Mouse (Mus musculus): ENCODE data around the gene Tnip2. TPM values are rescaled to one million over a fixed set of nuclear protein-coding genes. Genes with fewer than 3 reads are reported as not detected.

The Tnip2 gene
- 10 to 100 TPM; 11.4 to 12.5 TPM for total RNA-seq (2021)

DNA sequence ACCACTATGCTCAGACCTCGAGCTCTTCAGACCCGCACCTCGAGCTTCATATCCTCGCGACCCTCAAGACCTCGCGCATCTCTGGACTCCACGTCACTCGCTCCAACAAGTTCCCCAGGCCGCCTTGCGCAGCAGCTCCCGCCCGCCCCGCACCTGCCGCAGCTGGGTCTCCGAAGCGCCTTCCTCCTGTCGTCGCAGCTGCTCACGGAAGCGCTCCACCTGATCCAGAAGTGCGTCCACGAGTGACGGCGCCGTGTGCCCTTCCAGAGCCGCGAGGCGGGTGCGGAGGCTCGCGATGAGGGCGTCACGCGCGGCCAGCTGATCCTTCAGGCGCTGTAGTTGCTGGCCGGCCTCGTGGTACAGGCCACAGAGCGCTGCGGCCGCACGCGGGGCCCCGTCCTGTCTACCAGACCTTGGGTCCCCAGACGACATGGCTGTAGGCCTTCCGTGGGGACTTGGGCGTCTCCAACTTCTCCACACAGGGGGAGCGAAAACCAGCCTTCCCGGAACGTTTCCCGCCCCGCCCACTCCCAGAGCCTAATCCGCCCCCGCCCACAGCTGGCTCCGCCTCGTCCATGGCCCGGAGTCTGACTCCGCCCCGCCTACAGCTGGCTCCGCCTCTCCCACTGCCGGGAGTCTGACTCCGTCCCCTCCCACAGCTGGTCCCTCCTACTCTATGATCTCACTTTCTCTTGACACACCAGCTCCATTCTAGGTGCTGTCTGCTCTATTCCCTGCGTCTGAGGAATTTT lies at the start of gene Tnip2:
TSS of gene Tnip2 (minus strand) at position 526 of the 752 bp plus-strand sequence.
- DNase-seq: peak; percentile 92
- intact Hi-C loops (cut with DNase I): no loop called here

DNA sequence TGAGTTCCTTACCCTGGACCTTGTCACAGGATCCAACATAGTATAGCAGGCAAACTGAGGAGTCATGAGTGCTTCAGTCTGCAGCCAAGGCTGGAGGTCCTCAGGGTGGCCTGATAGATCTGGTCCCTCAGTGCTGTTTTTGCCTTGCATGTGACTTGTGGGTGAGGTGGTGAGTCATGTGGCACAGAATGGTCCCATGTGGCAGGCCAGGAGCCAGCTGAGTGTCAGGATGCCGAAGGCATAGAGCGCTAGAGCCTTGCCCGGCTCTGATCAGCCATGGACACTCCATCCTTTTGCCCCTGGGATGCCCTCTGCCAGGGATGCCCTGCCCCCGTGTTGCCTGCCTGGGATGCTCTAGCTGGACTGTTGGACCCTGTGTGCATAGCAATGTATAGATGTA lies 38.0 kb upstream of the Tnip2 start:
- DNase-seq: no peak
- intact Hi-C loops (cut with DNase I): no loop called here

DNA sequence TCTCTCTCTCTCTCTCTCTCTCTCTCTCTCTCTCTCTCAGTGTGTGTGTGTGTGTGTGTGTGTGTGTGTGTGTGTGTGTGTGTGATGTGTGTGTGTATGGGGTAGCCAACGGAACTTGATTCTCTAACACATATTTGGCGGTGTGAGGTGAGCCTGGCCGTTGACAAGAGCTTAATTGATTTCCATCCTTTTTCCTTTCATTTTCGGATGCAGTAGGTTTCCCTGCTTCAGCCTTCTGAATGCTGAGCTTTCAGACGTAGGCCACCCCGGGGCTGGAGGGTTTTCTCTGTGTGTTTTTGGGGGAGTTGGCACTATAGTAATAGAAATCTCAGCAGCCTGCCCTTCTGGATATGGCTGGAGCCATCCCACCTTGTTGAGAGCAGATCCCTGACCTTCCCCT lies 36.5 kb upstream of the Tnip2 start:
- DNase-seq: no peak
- intact Hi-C loops (cut with DNase I): no loop called here

DNA sequence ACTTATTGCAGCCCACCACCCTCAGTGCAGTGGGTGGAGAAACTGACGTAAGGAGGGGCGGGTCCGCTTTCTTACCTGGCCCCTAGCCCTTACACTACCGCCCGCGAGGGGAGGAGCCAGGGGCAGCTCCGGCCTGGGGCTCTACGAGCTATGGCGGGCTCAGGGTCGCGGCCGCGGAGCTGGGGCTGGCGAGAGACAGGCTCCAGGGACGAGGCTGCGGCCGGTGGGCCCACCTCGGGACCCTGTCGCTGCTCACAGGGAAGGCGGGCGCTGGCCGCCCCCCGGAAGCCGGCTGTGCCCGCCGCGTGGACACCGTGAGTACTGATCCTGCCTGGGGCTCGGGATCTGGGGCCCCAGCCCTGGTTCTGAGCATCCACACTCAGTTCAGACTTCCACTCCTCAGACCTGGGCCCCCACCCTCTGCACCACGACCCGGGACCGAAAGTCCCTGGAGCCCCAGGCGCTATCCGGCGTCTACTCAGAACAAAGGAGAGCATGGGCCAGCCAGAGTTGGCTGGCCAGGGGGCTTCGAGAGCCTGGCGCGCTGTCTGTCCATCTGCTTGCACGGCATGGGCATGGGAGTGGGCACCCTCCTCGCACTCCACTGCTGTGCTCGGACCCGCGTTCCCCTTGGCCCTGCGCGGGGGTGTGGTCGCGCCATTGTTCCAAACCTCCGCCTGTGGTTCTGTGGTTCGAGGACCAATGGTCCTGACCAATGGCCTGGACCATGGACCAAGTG lies 35.9 kb upstream of the Tnip2 start:
- peak; percentile 72 for DNase-seq
- intact Hi-C loops (cut with DNase I): no loop called here

DNA sequence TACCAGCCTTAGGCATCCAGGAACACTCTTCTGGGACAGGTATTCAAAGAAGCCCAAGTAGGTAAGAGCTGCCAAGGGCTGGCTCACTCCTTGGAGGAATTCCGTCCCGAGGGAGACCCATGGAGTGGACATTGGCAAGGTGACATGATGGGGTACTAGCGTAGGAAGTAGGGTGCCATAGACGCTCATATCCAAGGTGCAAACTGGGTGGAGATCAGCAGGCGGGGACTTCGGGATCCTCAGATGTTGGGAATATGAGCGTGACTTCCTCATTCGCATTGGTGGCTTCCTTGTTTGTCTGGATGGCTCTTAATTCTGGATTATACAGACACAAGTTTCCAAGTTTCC lies 35.3 kb upstream of the Tnip2 start:
- intact Hi-C loops (cut with DNase I): no loop called here
- DNase-seq: no peak

- intact Hi-C loops (cut with DNase I): no loop called here
- no peak for DNase-seq
Observed at GRCm38 (mm10) chr5:34547410-34547809, 33.6 kb upstream of the Tnip2 start.

DNA sequence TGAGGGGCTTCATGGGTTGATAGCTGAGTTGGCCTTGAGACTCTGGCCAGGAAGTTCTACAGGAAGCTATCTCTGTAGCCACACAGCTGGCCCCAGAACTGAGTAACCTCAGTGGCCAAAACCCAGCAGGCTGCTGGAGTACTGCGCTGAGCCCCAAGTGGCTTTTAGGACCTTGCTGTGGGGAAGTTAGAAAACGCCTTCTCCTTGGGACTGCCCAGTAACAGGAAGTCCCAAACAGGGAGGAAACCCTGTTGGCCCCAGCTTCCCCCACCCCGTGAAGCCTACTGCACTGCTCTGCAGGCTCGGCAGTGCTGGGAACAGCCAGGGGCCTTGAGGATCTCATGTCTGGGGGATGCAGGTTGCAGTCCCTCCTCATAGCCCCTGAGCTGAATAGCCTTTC lies 29.3 kb upstream of the Tnip2 start:
- intact Hi-C loops (cut with DNase I): no loop called here
- no peak for DNase-seq

DNA sequence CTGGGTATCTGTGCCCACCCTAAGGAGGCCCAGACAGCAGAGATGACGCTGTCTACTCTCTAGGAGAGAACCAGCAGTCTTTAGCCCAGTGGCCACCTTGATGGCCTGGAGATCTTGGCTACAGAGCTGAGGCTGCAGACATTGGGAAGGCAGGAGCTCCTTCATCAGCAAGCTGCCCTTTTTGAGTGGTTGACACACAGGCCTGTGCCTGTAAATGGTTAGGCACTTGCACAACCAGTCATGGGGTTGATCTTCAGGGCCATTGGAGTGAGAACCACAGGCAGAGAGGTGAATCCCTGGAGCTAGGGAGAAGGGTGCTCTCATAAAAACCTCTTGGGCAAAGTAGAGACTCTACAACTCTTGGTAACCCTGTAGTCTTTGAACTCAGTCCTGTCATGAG lies 28.4 kb upstream of the Tnip2 start:
- intact Hi-C loops (cut with DNase I): no loop called here
- no peak for DNase-seq

DNA sequence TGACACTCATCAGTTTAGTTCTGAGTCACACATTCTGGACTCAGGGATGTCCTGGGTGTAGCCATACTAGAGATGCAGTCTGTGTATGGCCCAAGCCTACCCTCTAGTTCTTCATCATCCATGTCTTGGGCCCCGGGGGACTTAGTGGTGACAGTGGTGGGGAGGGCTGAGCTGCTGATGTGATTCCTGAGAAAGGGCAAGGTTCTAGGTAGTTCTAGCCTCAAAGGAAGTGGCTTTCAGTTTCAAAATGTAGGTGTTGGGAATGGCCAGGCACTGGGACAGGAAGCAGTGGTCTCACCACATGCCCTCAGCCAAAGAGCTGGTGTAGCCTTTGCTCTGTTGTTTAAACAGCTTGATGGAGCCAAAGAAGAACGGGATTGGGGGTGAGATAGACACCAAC lies 25.3 kb upstream of the Tnip2 start:
- intact Hi-C loops (cut with DNase I): no loop called here
- no peak for DNase-seq

- intact Hi-C loops (cut with DNase I): no loop called here
- DNase-seq: peak; percentile 25
Observed at GRCm38 (mm10) chr5:34538527-34538926, 24.7 kb upstream of the Tnip2 start.

DNA sequence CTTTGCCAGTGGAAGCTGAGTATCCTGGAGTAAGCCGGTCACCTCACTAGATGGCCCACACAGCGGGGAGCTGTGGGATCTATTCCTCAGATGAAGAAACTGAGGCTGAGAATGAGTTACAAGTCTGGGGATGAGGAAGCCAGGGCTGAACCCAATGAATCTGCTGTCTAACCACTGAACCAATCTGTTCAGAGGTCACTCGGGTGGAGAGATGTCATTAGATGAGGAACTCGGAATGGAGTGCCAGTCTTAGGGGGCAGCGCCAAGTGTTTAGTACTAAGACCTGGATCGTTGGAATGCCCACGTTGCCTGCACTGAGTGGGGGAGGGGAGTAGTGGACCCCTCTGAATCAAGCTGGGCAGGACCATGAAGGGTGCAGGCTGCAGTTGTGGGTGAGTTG lies 24.3 kb upstream of the Tnip2 start:
- intact Hi-C loops (cut with DNase I): no loop called here

GRCm38 (mm10) chr5:34535831-34536230 lies 22.0 kb upstream of the Tnip2 start:
- intact Hi-C loops (cut with DNase I): no loop called here
- no peak for DNase-seq

More for the DNA sequence above, 24.3 kb upstream of the Tnip2 start:
- no peak for DNase-seq

- DNase-seq: peak; percentile 55
- intact Hi-C loops (cut with DNase I): no loop called here
Observed at GRCm38 (mm10) chr5:34534776-34535581, 21.2 kb upstream of the Tnip2 start.

DNA sequence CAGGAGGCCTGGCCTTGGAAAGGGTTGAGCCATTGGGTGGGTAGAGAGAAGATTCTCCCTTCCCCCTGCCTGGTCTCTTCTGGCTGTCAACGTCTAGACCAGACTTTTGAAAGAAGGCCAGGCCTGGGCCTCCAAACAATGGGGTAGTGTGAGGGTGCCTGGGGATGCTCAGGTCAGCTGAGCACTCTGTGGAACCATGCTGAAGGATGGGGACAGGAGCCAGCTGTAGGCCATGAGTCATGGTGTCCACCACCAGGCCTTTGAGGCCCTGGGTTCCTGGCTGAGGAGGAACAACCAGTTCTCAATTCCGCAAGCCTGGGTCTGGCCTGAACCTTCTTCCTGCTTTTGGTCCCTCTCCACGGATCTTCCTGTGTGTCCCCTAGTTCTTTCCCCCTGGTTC lies 20.0 kb upstream of the Tnip2 start:
- intact Hi-C loops (cut with DNase I): no loop called here
- DNase-seq: no peak

DNA sequence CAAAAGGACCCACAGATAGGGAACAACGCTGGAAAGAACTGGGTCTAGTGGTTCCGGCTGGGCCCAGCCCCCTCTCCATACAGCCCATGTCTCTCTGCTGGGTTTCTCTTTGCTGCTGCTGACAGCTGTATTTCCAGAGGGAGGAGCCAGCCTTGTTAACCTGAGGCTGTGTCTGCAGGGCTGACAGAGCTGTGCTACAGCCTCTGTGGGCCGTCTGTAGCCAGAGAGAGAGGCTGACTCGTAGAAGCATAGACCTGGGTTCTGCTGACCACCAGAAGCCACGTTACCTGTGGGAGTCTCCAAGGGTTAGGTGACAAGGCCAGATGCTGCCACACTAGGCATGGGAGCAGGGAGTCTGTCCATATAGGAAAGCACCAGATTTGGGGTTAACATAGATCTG lies 19.3 kb upstream of the Tnip2 start:
- intact Hi-C loops (cut with DNase I): no loop called here

DNA sequence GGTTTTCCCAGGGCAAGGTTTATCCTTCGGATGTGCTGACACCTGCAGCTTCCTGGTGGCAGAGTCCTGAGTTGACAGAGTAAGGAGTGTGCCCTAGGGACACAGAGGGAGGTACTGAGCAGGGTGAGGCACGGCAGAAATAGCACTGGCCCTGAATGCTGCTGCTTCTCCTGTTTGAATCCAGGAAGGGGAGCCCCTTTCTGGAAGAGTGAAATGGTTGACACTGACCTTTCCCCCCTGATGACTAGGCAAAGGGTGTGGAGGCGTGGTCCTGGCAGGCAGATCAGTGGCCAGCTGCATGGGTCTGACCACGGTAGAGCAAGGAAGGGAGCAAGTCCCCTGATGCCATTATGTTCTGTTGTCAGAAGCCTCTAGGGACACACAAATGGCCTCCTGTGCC lies 16.9 kb upstream of the Tnip2 start:
- no peak for DNase-seq
- intact Hi-C loops (cut with DNase I): no loop called here

More for the DNA sequence above, 19.3 kb upstream of the Tnip2 start:
- DNase-seq: no peak

DNA sequence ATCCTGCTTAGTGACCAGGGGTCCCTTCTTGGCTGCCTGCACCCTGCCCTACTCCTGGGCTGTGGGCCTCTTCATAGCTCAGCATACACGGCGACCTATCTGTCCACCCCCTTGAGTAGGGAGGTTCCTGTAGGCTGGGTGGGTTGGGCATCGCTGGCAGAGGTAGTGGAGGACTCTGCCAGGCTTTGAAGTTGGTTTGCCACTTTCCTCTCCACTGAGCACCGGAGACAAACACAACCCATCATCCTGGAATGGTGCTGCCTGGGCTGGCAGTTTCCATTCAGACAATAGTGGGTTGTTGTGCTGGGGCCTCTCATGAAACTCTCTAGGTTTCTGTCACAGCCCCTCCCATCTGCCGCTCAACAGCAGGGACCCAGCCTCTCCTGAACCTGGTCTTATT lies 16.3 kb upstream of the Tnip2 start:
- no peak for DNase-seq
- intact Hi-C loops (cut with DNase I): no loop called here

DNA sequence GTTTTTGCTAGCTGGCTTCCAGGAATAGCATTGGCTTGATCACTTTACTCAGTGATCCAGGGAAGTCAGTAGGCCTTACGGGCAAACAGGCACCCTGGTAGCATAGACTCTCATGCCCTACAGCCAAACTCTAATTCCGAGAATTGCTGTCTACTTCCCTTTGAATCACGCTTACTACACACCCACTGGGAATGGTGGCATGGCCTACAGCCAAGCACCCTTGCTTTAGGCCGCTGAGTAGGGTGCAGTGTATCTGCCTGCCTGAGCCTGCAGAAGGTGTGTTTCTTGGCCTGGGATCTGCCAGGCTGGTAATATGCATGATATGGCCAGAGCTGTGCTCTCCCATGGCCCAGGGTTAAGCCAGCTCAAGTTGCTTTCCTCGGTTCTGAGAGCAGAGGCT lies 14.9 kb upstream of the Tnip2 start:
- intact Hi-C loops (cut with DNase I): no loop called here
- DNase-seq: no peak

DNA sequence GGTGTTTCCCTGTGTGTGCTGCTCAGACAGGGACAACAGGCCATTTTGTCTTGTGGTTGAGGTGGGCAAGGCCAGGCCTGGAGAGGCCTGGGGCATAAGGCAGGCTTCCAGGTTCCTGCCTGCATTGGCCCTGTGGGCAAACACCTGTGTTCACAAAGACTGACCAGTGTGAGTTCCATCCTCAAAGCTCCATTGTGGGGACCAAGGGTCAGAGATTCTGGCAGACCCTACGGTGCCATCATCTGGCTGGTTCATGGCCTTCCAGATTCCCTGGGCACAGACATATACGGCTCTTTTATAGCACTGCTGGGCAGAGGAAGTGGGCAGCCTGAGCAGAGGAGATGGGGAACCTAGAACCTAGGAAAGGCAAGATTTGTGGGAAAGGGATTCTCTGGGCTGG lies 13.6 kb upstream of the Tnip2 start:
- intact Hi-C loops (cut with DNase I): no loop called here
- DNase-seq: no peak

DNA sequence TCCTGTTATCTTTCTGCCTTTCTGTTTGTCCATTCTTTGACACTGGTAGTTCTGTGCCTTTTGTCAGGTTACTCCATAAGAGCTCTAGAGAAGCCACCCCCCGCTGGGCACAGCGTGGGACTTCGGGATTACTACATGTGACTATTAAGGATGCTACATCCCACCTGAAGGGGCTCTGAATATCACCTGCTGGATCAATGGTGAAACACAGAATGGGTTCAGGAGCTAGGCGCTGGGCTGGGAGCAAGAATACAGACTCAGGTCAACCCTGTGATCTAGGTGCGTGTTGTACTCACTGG lies 12.6 kb upstream of the Tnip2 start:
- DNase-seq: no peak
- intact Hi-C loops (cut with DNase I): no loop called here

- intact Hi-C loops (cut with DNase I): no loop called here
- DNase-seq: peak; percentile 90
Observed at GRCm38 (mm10) chr5:34525663-34526476, 12.1 kb upstream of the Tnip2 start, which contains the start of gene Sh3bp2. Gene Sh3bp2, plus strand, starts transcription at chr5:34525838.

Measured in left cerebral cortex, postnatal 4 days (tissue).